Mouse (Mus musculus) embryonic facial prominence, embryonic 10.5 days (tissue): ENCODE results near the gene Wdr62. TPM values are rescaled to one million over a fixed set of nuclear protein-coding genes. Genes with fewer than 3 reads are reported as not detected.
A peak's percentile ranks its signal among the peaks of the same experiment; 100 is the strongest.
"Not testable (repeated sequence)": the region's sequence is repeated elsewhere in the genome, so short reads cannot be mapped to it uniquely, and the experiment has no call there.

Source experiments
- DNase-seq: peaks from one replicate; pipeline ENCODE4 v3.0.0-alpha.2; 2017; ENCODE audit warnings: low spot score
- H3K27ac ChIP-seq: fragments of 300-500 bp; sonication (generic); replicated peaks from 2 replicates; pipeline ENCODE4 v1.5.1; 2016; ENCODE audit warnings: mild to moderate bottlenecking
- H3K27me3 ChIP-seq: fragments of 300-500 bp; sonication (generic); replicated peaks from 2 replicates; pipeline ENCODE4 v1.6.1; 2016; ENCODE audit warnings: low read depth, mild to moderate bottlenecking; ENCODE audit not compliant: poor library complexity, severe bottlenecking
- H3K36me3 ChIP-seq: fragments of 300-500 bp; sonication (generic); replicated peaks from 2 replicates; pipeline ENCODE4 v1.6.1; 2016; ENCODE audit warnings: mild to moderate bottlenecking, moderate library complexity
- H3K4me1 ChIP-seq: fragments of 300-500 bp; sonication (generic); 2 replicates; pipeline ENCODE4 v1.6.1; 2016
- H3K4me3 ChIP-seq: fragments of 300-500 bp; sonication (generic); 2 replicates; pipeline ENCODE4 v1.5.1; 2016; ENCODE audit warnings: mild to moderate bottlenecking, moderate library complexity
- H3K9me3 ChIP-seq: fragments of 300-500 bp; sonication (generic); 2 replicates; pipeline ENCODE4 v1.6.1; 2016; ENCODE audit warnings: mild to moderate bottlenecking
- WGBS: fragments of 180-500 bp; shearing (Covaris S2); methylation state at CpG from one replicate; pipeline ENCODE4 v1.1.7; 2016; 5-methylcytosine and 5-hydroxymethylcytosine counted together
- polyA plus RNA-seq: library from polyadenylated mRNA; unstranded; fragments of >200 nt; fragmentation: Nextera tagmentation; extraction: Ambion mirVana; gene quantifications from 2 replicates; pipeline ENCODE4 v1.2.1, GENCODE M21; 2016

The Wdr62 gene
- polyA plus RNA-seq, 1 experiment from 2014 or later = 18.2 TPM

- 52% methylated on average over 2 of the region's 2 CpGs for whole genome bisulfite sequencing
- H3K4me1 ChIP-seq = peaks cover 20% of the 10 kb centered on the region
- H3K27ac ChIP-seq = no peak overlapping the region
- peak overlapping the region; percentile 78; the same call in 1 of the 2 replicates for H3K4me3 ChIP-seq
- no peaks in the 10 kb centered on the region for H3K27me3 ChIP-seq
- H3K9me3 ChIP-seq = no peaks in the 10 kb centered on the region
- no peak for DNase-seq
- 0 out of 2 replicates have a peak, but pooled peaks cover 1% of the 10 kb centered on the region for H3K36me3 ChIP-seq
Measured at GRCm38 (mm10) chr7:30278911-30279310, 1.3 kb downstream of the Wdr62 start.

GRCm38 (mm10) chr7:30274383-30274782, 5.8 kb downstream of the Wdr62 start:
- H3K4me3 ChIP-seq = no peak overlapping the region
- DNase-seq = no peak
- peaks cover 7% of the 10 kb centered on the region for H3K4me1 ChIP-seq
- no peaks in the 10 kb centered on the region for H3K9me3 ChIP-seq
- 77% methylated on average over 6 of the region's 6 CpGs for WGBS
- H3K27ac ChIP-seq = no peak overlapping the region
- no peaks in the 10 kb centered on the region for H3K27me3 ChIP-seq
- H3K36me3 ChIP-seq = peaks cover 45% of the 10 kb centered on the region

GRCm38 (mm10) chr7:30269641-30270040, 10.6 kb downstream of the Wdr62 start:
- H3K9me3 ChIP-seq = no peaks in the 10 kb centered on the region
- no peaks in the 10 kb centered on the region for H3K27me3 ChIP-seq
- no peak overlapping the region for H3K27ac ChIP-seq
- WGBS = 90% methylated on average over 4 of the region's 4 CpGs
- no peak for DNase-seq
- H3K4me1 ChIP-seq = no peaks in the 10 kb centered on the region
- H3K4me3 ChIP-seq = no peak overlapping the region
- H3K36me3 ChIP-seq = peaks cover 91% of the 10 kb centered on the region

DNA sequence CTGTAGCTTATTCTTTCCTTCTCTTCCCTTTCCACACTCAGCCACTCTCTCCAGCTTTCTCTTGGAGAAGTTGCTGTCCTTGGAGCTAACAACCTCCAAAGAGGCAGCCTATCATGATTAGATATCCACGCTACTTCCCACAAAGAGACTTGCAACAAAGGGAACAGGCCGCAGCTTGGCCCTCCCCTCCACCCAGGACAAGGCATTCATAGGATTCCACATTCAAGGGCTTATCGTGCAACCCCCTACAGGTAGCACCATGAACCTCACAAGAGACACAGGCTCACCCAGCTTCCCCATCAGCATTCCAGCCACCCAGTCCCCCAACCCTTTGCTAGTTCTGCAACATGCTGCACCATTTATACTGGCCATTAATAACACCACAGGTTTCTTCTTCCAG, 13.4 kb downstream of the Wdr62 start:
- Histone ChIP-seq H3K36me3 (peaks cover 89% of the 10 kb centered on the region), H3K9me3 (no peaks in the 10 kb centered on the region), H3K4me1 (no peaks in the 10 kb centered on the region), H3K27me3 (no peaks in the 10 kb centered on the region), H3K27ac (no peak overlapping the region), H3K4me3 (no peak overlapping the region)
- 89% methylated on average over 3 of the region's 3 CpGs for WGBS
- no peak for DNase-seq

GRCm38 (mm10) chr7:30265935-30266334, 14.3 kb downstream of the Wdr62 start:
- Histone ChIP-seq H3K36me3 (peaks cover 89% of the 10 kb centered on the region), H3K4me3 (no peak overlapping the region), H3K9me3 (no peaks in the 10 kb centered on the region), H3K27ac (no peak overlapping the region), H3K27me3 (no peaks in the 10 kb centered on the region), H3K4me1 (no peaks in the 10 kb centered on the region)
- no peak for DNase-seq
- WGBS = 89% methylated on average over 7 of the region's 7 CpGs

- no peaks in the 10 kb centered on the region for H3K9me3 ChIP-seq
- H3K4me1 ChIP-seq = no peaks in the 10 kb centered on the region
- no peak overlapping the region for H3K4me3 ChIP-seq
- no peaks in the 10 kb centered on the region for H3K27me3 ChIP-seq
- H3K27ac ChIP-seq = no peak overlapping the region
- peaks cover 87% of the 10 kb centered on the region for H3K36me3 ChIP-seq
- WGBS = 93% methylated on average over 5 of the region's 5 CpGs
- no peak for DNase-seq
Measured at GRCm38 (mm10) chr7:30265531-30265930, 14.7 kb downstream of the Wdr62 start.

DNA sequence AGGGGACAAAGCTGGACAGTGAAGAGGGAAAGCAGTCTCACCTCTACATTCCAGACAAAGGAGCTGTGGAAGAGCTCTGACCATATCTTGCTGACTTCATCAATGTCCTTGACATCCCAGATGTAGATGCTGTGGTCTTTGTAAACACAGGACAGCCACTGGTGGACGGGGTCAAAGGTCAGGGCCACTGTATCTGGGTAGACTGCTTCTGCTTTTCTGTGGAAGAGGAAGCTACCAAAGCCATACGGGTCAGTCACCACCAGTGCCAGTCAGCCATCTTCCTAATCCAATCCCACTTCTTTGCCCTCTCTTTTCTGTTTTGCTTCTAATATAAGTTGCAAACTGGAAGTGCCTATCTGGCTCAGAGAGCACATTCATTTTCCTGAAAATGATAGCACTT, 15.2 kb downstream of the Wdr62 start:
- Histone ChIP-seq H3K9me3 (no peaks in the 10 kb centered on the region), H3K36me3 (peaks cover 82% of the 10 kb centered on the region), H3K4me1 (no peaks in the 10 kb centered on the region), H3K27me3 (no peaks in the 10 kb centered on the region), H3K27ac (no peak overlapping the region), H3K4me3 (no peak overlapping the region)
- WGBS = 81% methylated on average over 2 of the region's 2 CpGs
- no peak for DNase-seq

GRCm38 (mm10) chr7:30251956-30252954, 28.0 kb downstream of the Wdr62 start:
- no peak overlapping the region for H3K4me3 ChIP-seq
- no peaks in the 10 kb centered on the region for H3K4me1 ChIP-seq
- WGBS = 83% methylated on average over 12 of the region's 12 CpGs
- H3K27me3 ChIP-seq = no peaks in the 10 kb centered on the region
- peaks cover 78% of the 10 kb centered on the region for H3K36me3 ChIP-seq
- DNase-seq = no peak
- no peaks in the 10 kb centered on the region for H3K9me3 ChIP-seq
- no peak overlapping the region for H3K27ac ChIP-seq

DNA sequence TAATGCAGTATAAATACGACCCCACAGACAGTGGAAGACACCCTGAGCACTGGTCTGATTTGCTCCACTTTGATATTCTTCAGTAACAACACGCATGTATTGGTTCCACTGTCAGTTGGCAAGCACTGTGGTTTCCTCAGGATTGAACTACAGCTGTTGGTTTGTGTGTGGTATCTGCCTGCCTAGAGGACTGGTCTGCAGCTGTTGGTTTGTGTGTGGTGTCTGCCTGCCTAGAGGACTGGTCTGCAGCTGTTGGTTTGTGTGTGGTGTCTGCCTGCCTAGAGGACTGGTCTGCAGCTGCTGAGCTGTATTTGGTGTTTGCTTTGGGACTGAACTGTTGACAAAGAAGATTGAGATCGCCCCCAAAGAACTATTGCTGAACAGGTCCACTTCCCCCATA, 42.8 kb downstream of the Wdr62 start:
- Histone ChIP-seq H3K36me3 (peaks cover 54% of the 10 kb centered on the region), H3K4me1 (peaks cover 14% of the 10 kb centered on the region)
- H3K9me3 ChIP-seq, H3K27ac ChIP-seq, DNase-seq, H3K27me3 ChIP-seq, H3K4me3 ChIP-seq: not testable (repeated sequence)
- WGBS = 86% methylated on average over 3 of the region's 3 CpGs

- peaks cover 20% of the 10 kb centered on the region for H3K4me1 ChIP-seq
- H3K4me3 ChIP-seq = no peak within 1 kb of the TSS
- 84% methylated on average over 4 of the region's 4 CpGs for WGBS
- DNase-seq = no peak
- H3K27me3 ChIP-seq = no peaks in the 10 kb centered on the region
- H3K36me3 ChIP-seq = peaks cover 37% of the 10 kb centered on the region
- no peaks in the 10 kb centered on the region for H3K9me3 ChIP-seq
- H3K27ac ChIP-seq = no peak within 1 kb of the TSS
Measured at GRCm38 (mm10) chr7:30235625-30236024, 44.6 kb downstream of the Wdr62 start, which contains the start of gene Ovol3. TSS of gene Ovol3 (minus strand) at chr7:30235725.

DNA sequence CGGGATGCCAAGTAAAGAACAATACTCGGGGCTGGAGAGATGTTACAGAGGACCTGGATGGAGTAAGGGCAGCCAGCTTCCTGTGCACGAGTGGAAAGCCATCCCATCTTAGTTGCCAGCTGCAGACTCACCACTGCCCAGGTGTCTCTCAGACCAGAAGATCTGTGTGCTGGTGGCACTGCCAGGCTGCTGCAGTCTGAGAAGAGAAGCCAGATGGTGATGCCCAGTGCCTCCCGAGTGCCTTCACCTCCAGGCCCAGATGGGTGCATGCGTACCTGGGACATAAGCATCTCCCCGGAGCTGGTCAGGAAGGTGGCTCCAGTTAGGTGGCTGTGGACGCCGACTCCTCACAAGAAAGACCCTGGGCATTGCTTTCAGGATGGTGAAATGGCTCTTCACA, 45.1 kb downstream of the Wdr62 start:
- DNase-seq = no peak
- Histone ChIP-seq H3K27me3 (no peaks in the 10 kb centered on the region), H3K36me3 (peaks cover 31% of the 10 kb centered on the region), H3K4me3 (no peak overlapping the region), H3K4me1 (peaks cover 23% of the 10 kb centered on the region), H3K9me3 (no peaks in the 10 kb centered on the region), H3K27ac (no peak overlapping the region)
- WGBS = 86% methylated on average over 8 of the region's 8 CpGs

DNA sequence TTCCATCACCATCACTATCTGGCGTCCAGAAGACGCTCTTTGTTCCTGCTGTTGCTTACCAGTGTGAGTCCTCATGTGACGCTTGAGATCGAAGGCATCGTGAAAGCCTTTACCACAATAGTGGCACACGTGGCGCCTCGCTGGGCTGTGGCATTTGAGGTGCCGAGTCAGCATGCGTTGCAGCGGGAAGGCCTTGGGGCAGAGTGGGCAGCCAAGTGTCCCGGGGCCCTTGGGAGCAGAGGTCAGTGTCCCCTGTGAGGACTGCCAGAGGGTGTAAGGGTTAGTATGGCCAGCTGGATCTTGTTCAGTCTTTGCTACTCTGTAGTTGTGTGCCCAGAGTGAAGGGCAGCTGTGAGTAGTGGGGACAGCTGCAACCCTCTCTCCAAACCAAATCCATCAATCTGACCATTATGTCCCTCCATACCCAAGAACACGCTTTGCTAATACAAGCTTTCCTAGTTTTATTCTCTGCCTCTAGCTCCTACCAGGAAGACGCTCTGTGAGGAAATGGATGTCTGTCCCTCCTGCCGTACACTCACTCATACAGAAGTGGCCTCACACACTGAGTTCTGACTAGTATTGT, 45.9 kb downstream of the Wdr62 start:
- WGBS = 93% methylated on average over 15 of the region's 15 CpGs
- Histone ChIP-seq H3K27ac (no peak overlapping the region), H3K9me3 (no peaks in the 10 kb centered on the region), H3K4me1 (peaks cover 23% of the 10 kb centered on the region), H3K27me3 (no peaks in the 10 kb centered on the region), H3K4me3 (no peak overlapping the region), H3K36me3 (peaks cover 33% of the 10 kb centered on the region)
- DNase-seq = no peak

DNA sequence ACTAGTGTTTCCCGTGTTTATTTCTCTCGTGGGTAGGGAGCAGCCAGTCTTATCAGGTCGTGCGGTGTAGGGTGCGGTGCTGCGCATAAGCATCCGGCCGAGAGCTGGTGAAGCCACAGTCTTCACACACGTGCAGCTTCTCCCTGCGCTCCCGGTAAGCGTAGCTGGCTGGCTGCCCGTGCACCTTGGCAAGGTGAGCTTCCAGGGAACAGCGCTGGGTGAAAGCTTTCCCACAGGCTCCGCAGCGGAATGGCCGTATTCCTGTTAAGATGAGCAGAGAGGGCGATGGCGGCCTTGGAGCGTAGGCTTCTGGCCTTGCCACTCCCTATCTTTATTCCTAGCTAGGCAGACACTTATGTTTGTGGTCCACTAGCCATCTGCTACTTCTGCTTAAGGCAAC, 46.8 kb downstream of the Wdr62 start:
- peak overlapping the region; percentile 12; the same call in 1 of the 2 replicates for H3K27ac ChIP-seq
- H3K36me3 ChIP-seq = peaks cover 39% of the 10 kb centered on the region
- no peaks in the 10 kb centered on the region for H3K27me3 ChIP-seq
- peak overlapping the region; percentile 68 for H3K4me3 ChIP-seq
- peaks cover 23% of the 10 kb centered on the region for H3K4me1 ChIP-seq
- H3K9me3 ChIP-seq = no peaks in the 10 kb centered on the region
- WGBS = 91% methylated on average over 20 of the region's 20 CpGs
- no peak for DNase-seq
